Mouse (Mus musculus) hindbrain, embryonic 14.5 days (tissue): Measurements from ENCODE around the gene Gls. TPM values are rescaled to one million over a fixed set of nuclear protein-coding genes. Genes with fewer than 3 reads are reported as not detected.

Experiments
- ATAC-seq: fragments of 200-750 bp; cut with Nextera tagmentation; 2 replicates; pipeline ENCODE4 v1.8.0; 2017; ENCODE audit warnings: moderate number of reproducible peaks, mild to moderate bottlenecking, moderate TSS enrichment, moderate library complexity; ENCODE audit not compliant: low FRiP score
- DNase-seq: peaks from one replicate; pipeline ENCODE4 v3.0.0-alpha.2; 2015; ENCODE audit warnings: low spot score
- H3K27ac ChIP-seq: fragments of 300-500 bp; sonication (generic); 2 replicates; pipeline ENCODE4 v1.5.1; 2014; ENCODE audit warnings: mild to moderate bottlenecking, moderate library complexity
- H3K27me3 ChIP-seq: fragments of 300-500 bp; sonication (generic); 2 replicates; pipeline ENCODE4 v1.6.1; 2014; ENCODE audit warnings: mild to moderate bottlenecking, low read length, mixed read lengths; ENCODE audit not compliant: control insufficient read depth, insufficient read depth
- H3K36me3 ChIP-seq: fragments of 300-500 bp; sonication (generic); replicated peaks from 2 replicates; pipeline ENCODE4 v1.6.1; 2014; ENCODE audit not compliant: control insufficient read depth, insufficient read depth
- H3K4me1 ChIP-seq: fragments of 300-500 bp; sonication (generic); replicated peaks from 2 replicates; pipeline ENCODE4 v1.6.1; 2014; ENCODE audit warnings: antibody characterized with exemption, low read length, mixed read lengths; ENCODE audit not compliant: control insufficient read depth, insufficient read depth
- H3K4me2 ChIP-seq: fragments of 300-500 bp; sonication (generic); replicated peaks from 2 replicates; pipeline ENCODE4 v1.6.1; 2014; ENCODE audit warnings: mild to moderate bottlenecking, moderate library complexity
- H3K4me3 ChIP-seq: fragments of 300-500 bp; sonication (generic); replicated peaks from 2 replicates; pipeline ENCODE4 v1.5.1; 2014; ENCODE audit warnings: mild to moderate bottlenecking, low read length
- H3K9ac ChIP-seq: fragments of 300-500 bp; sonication (generic); 2 replicates; pipeline ENCODE4 v1.6.1; 2014
- H3K9me3 ChIP-seq: fragments of 300-500 bp; sonication (generic); 2 replicates; pipeline ENCODE4 v1.6.1; 2016; ENCODE audit warnings: low read length; ENCODE audit not compliant: control insufficient read depth
- WGBS: fragments of 180-500 bp; shearing (Covaris S2); extraction: QIAGEN DNeasy Blood & Tissue Kit; methylation state at CpG from one replicate; pipeline ENCODE4 v1.1.7; 2014; 5-methylcytosine and 5-hydroxymethylcytosine counted together
- polyA plus RNA-seq: library from polyadenylated mRNA; unstranded; fragments of >200 nt; fragmentation: Nextera tagmentation; extraction: Ambion mirVana; gene quantifications from 2 replicates; pipeline ENCODE4 v1.2.1, GENCODE M21; 2014

The Gls gene
- polyA plus RNA-seq, 1 experiment from 2014 or later, result 61.9 TPM

GRCm38 (mm10) chr1:52121052-52121451 lies 112.0 kb downstream of the Gls start:
- H3K4me3 ChIP-seq, result no peak overlapping the region
- H3K36me3 ChIP-seq, result peaks cover 3% of the 10 kb centered on the region; the same call in 1 of the 2 replicates
- DNase-seq, result no peak
- no peak overlapping the region for H3K4me2 ChIP-seq
- no peaks in the 10 kb centered on the region for H3K4me1 ChIP-seq
- H3K9ac ChIP-seq, result no peak overlapping the region
- no peaks in the 10 kb centered on the region for H3K9me3 ChIP-seq
- no peak for ATAC-seq
- no peaks in the 10 kb centered on the region for H3K27me3 ChIP-seq
- 91% methylated on average over 3 of the region's 3 CpGs for WGBS
- no peak overlapping the region for H3K27ac ChIP-seq

- Histone ChIP-seq H3K27ac (no peak overlapping the region), H3K9ac (peak overlapping the region; percentile 69), H3K4me2 (peak overlapping the region; percentile 90), H3K4me3 (peak overlapping the region; percentile 84), H3K36me3 (peaks cover 3% of the 10 kb centered on the region; the same call in 1 of the 2 replicates), H3K27me3 (no peaks in the 10 kb centered on the region), H3K4me1 (no peaks in the 10 kb centered on the region), H3K9me3 (no peaks in the 10 kb centered on the region)
- WGBS, result 39% methylated on average over 10 of the region's 10 CpGs
- no peak for ATAC-seq
- no peak for DNase-seq
Measured at GRCm38 (mm10) chr1:52120191-52120590, 112.8 kb downstream of the Gls start.

- no peak for DNase-seq
- Histone ChIP-seq H3K36me3 (peaks cover 3% of the 10 kb centered on the region; the same call in 1 of the 2 replicates), H3K4me1 (no peaks in the 10 kb centered on the region), H3K9ac (peak overlapping the region; percentile 69), H3K4me3 (peak overlapping the region; percentile 84), H3K27ac (no peak overlapping the region), H3K27me3 (no peaks in the 10 kb centered on the region), H3K4me2 (peak overlapping the region; percentile 90), H3K9me3 (no peaks in the 10 kb centered on the region)
- ATAC-seq, result peak; percentile 26
- under 1% methylated on average over 20 of the region's 20 CpGs for WGBS
Measured at GRCm38 (mm10) chr1:52119691-52120090, 113.3 kb downstream of the Gls start.

DNA sequence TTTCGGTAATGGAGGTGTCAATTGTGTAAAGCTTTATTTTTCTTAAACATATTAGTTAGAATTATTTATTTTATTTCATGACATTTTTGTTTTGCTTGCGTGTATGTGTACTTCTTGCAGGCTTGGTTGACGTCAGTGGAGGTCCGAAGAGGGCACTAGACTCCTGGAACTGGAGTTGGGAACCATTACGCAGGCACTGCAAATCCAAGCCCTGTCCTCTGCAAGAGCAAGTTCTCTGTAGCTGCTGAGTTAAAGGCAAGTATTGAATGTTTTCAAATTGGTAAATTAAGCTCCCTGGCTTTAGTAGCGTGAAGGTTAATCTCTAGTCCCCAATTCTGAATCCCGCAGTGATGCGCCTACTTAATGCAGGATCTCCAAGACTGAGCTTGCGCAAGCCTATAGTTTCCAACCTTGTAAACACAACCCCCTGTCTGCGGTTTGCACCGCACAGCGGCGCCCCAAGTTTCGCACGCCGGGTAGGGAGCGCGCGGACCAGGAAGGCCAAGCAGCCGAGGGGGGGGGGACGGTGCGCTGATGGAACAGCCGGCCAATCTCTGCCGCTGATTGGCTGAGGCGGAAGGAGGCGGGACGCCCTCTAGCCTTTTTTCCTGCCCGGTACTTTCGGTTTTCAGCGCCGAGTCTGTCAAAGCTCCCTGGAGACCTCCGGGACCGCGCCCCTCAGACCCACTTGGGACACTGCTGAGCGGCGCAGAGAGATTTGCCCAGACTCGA lies 114.0 kb downstream of the Gls start, which contains the start of gene Stat1:
Gene Stat1, plus strand, starts transcription at position 581 of the 732 bp plus-strand sequence.
- 4% methylated on average over 37 of the region's 37 CpGs for WGBS
- peak within 1 kb of the TSS; percentile 90 for H3K4me2 ChIP-seq
- ATAC-seq, result peak; percentile 95

GRCm38 (mm10) chr1:52117777-52118176 lies 115.3 kb downstream of the Gls start:
- Histone ChIP-seq H3K4me2 (no peak overlapping the region), H3K9me3 (no peaks in the 10 kb centered on the region), H3K4me1 (peaks cover 9% of the 10 kb centered on the region), H3K36me3 (no peaks in the 10 kb centered on the region), H3K27ac (no peak overlapping the region), H3K9ac (no peak overlapping the region), H3K27me3 (no peaks in the 10 kb centered on the region), H3K4me3 (no peak overlapping the region)
- DNase-seq (no peak), ATAC-seq (no peak)
- WGBS, result 100% methylated on average over 1 of the region's 1 CpGs

More for the DNA sequence above, 114.0 kb downstream of the Gls start, which contains the start of gene Stat1:
- Histone ChIP-seq H3K4me3 (peak within 1 kb of the TSS; percentile 84), H3K27ac (peak within 1 kb of the TSS; percentile 43), H3K9ac (peak within 1 kb of the TSS; percentile 69), H3K27me3 (no peaks in the 10 kb centered on the region), H3K36me3 (peaks cover 3% of the 10 kb centered on the region; the same call in 1 of the 2 replicates), H3K4me1 (0 out of 2 replicates have a peak, but pooled peaks cover 1% of the 10 kb centered on the region), H3K9me3 (no peaks in the 10 kb centered on the region)
- DNase-seq, result peak; percentile 88

DNA sequence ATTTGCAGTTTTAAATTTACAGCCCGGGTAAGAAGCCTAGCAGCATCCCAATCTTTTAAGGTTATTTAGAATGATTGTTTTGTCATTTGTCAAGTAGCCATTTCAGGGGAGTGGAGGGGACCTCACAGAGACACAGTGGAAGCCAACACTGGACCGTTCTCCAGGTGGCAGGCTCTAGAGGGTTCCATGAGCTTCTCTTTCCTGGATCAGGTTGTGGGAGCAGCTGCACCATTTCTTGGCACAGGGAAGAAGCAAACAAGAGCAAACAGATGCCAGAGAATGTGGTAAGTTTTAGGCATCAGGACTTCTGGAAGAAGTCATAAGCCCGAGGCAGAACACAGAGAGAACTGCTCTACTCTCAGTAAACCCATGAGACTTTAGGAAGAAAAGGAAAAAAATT lies 116.6 kb downstream of the Gls start:
- no peak overlapping the region for H3K4me2 ChIP-seq
- H3K27me3 ChIP-seq, result no peaks in the 10 kb centered on the region
- H3K4me3 ChIP-seq, result no peak overlapping the region
- peaks cover 9% of the 10 kb centered on the region for H3K4me1 ChIP-seq
- no peak overlapping the region for H3K9ac ChIP-seq
- WGBS, result 79% methylated on average over 3 of the region's 3 CpGs
- no peak overlapping the region for H3K27ac ChIP-seq
- ATAC-seq, result no peak
- DNase-seq, result no peak
- no peaks in the 10 kb centered on the region for H3K36me3 ChIP-seq
- no peaks in the 10 kb centered on the region for H3K9me3 ChIP-seq

DNA sequence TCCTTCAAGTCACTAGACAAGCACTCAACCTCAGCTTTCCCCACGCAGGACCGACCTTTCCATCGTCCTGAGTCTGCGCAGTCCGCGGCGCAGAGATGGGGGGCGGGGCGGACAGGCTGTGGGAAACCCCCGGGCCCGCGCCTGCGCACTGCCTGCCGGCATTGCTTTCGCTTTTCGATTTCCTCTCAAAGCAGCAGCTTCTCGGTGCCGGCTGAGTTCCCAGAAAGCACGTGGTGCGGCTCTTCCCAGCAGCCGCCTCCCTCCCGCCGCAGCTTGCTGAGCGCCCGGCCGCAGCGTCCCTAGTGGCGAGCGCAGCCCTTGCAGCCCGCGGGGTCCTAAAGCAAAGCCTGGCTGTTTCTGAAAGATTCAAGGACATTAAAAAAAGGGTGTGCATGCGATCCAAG lies 119.4 kb downstream of the Gls start:
- no peaks in the 10 kb centered on the region for H3K27me3 ChIP-seq
- no peaks in the 10 kb centered on the region for H3K9me3 ChIP-seq
- peak overlapping the region; percentile 68 for H3K4me2 ChIP-seq
- peak; percentile 99 for DNase-seq
- ATAC-seq, result peak; percentile 98
- peaks cover 9% of the 10 kb centered on the region for H3K4me1 ChIP-seq
- H3K27ac ChIP-seq, result peak overlapping the region; percentile 91
- WGBS, result under 1% methylated on average over 32 of the region's 32 CpGs
- H3K9ac ChIP-seq, result peak overlapping the region; percentile 72
- H3K36me3 ChIP-seq, result no peaks in the 10 kb centered on the region
- peak overlapping the region; percentile 28 for H3K4me3 ChIP-seq

Other genes starting within 250 kb of the Gls start
- gene Stat4, start 246.1 kb downstream of the Gls start, polyA plus RNA-seq, result 0.50 and 0.90 TPM in 2 replicates
- 13.9 and 17.3 TPM in 2 replicates for gene Stat1, start 113.8 kb downstream of the Gls start, polyA plus RNA-seq